Mouse (Mus musculus) yolk sac, embryonic 10.5 days (tissue): ENCODE data around the gene Cep112.

Experiments used
- DNase-seq: peaks from one replicate; pipeline ENCODE4 v3.0.0-alpha.2; 2017; ENCODE audit warnings: low spot score

Cep112 gene

DNA sequence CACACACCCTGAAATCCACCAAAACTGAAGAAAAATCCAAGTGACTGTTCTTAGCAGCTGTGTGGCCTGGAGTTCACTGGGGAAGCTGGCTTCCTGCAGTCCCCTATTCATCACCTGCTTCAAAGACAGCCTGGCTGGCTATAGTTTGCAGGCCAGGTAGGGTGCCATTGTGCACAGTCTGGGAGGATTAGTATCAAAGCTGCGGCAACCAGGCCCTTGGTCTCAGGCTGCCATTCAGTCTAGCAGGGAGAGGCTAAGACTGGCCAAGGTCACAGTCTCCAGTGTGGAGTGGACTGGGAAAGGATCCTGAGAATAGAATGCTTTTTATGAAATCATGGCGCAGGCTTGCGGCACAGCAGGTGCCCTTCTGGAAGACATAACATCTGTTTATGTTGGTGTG is 180.3 kb downstream of the Cep112 start:
- no peak for DNase-seq

- DNase-seq: no peak
Measured at GRCm38 (mm10) chr11:108606036-108606435, 181.0 kb downstream of the Cep112 start.

- DNase-seq: no peak
Measured at GRCm38 (mm10) chr11:108606836-108607235, 181.8 kb downstream of the Cep112 start.

- no peak for DNase-seq
Measured at GRCm38 (mm10) chr11:108620628-108621433, 195.8 kb downstream of the Cep112 start.

DNA sequence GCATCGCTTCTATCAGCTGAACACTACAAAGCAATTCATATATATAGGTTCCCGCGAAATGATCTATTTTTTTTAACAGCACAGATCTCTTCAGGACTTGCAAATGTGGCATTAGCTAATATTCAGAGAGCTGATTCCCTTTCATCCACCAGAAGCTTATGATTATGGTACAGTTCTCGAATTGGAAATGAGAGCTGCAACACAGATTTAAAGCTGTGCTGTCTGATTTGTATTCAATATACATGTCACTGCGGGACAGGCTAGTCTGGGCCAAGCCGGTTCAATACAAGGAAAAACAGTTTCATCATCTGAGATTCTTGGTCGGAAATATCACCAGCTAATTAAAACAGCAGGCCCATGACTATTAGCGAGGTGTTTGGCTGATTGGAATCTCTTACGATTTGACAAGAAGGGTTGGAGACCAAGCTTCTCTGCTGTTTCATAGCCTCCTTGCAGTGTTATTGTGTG is 196.5 kb downstream of the Cep112 start:
- no peak for DNase-seq

DNA sequence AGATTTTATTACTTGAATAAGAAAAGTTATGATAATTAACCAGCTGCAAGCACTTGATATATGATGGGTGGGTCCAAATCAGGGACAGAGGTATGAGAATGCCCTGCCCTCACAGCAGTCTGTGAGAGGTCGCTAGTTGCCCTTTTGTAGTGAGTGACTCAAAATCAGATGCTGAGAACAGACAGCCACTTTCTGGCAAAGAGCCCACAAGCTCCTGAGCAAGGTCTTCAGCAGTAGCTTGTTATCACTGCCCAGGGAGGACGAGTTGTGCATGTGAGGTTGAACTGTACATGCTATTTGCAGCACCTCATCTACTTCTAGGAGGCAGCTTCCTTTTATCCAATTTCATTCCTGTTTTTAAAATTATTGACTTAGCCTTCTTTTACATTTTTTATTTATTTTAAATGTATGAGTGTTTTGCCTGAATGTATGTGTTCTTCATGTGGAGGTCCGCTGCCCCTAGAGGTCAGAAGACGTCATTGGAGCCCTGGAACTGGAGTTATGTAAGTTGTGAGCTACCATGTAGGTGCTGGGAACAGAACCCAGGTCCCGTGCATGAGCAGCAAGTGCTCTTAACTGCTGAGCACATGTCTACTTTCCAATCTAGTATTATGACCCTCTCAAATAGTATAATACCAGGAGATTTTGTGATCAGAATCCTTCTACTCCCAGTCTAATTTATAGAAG is 200.7 kb downstream of the Cep112 start:
- no peak for DNase-seq

DNA sequence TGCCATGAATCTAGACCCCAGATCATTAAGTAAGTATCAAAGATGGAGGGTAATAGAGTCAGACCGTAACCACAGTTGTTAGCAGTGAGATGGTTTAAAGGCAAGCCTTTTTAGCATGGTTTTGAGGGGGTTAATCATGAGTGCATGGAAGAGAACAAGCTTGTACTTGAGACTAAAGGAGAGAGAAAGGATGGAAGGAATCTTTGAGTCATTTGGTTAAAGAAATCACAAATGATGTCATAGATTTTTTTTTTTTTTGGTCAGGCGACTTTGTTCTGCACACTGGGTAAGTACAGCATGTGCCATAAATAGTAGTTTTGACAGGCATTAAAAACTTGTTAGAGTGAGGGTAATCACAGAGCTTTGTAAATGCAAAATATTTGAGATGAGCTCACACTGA is 212.8 kb downstream of the Cep112 start:
- DNase-seq: no peak

DNA sequence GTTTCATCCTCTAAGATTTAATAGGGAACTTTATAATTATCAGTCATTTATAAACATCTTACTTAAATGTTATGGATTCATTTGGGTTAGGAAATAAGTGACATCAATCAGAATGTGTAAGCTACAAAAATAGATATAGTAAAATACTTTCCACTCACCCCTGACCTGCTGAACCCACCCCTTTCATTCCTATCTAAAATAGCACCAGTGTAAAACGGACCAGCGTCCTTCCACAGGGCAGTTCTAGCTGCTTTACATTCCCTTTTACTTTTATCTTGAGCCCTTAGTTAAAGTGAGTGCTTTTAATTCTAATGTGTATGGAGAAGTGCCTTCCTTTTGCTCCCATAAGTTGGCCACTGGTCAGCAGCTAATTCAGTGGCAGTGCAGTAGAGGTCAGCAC is 230.6 kb downstream of the Cep112 start:
- no peak for DNase-seq

GRCm38 (mm10) chr11:108682014-108682413 is 257.0 kb downstream of the Cep112 start:
- no peak for DNase-seq

GRCm38 (mm10) chr11:108696563-108696962 is 271.6 kb downstream of the Cep112 start:
- DNase-seq: no peak

- DNase-seq: no peak
Measured at GRCm38 (mm10) chr11:108752301-108752700, 327.3 kb downstream of the Cep112 start.

- no peak for DNase-seq
Measured at GRCm38 (mm10) chr11:108752765-108753164, 327.8 kb downstream of the Cep112 start.

DNA sequence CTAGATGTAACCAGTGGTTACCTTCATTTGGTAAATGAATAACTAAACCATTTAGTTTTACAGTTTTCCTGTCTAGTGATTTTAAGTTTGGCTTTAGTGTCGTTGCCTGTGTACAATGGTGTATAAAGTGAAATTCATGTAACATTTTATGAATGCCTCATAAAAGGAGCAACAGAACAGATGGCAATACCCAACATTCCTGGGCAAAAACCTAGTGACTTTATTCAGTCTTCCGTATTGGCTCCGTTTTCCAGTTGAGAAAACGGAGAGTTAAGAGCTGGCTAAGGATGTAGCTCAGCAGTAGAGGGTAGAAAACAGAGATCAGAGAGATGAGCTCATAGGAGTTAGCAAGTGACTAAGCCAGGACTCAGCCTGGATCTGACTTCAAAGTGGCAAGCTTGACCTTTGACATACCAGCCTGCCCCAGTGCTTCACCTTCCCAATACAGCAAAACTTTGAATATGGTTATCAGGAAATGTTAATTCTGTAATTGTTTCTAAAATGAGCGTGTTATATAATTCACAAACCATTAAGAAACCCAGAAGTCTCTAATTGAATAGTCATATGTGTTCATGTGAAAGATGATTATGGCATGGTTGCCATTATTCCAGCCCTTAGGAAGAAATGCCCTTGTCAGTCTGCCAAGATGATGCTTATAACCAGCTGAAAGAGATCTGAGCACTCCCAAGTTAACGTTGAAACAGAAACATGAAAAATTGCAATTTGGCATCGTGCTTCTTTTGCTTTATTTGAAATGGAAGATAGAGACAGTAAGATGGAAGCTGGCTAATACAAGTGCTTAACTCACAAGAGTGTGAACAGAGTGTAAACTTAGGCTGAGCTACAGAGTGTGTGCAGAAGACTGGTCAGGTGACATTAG is 328.6 kb downstream of the Cep112 start:
- no peak for DNase-seq

DNA sequence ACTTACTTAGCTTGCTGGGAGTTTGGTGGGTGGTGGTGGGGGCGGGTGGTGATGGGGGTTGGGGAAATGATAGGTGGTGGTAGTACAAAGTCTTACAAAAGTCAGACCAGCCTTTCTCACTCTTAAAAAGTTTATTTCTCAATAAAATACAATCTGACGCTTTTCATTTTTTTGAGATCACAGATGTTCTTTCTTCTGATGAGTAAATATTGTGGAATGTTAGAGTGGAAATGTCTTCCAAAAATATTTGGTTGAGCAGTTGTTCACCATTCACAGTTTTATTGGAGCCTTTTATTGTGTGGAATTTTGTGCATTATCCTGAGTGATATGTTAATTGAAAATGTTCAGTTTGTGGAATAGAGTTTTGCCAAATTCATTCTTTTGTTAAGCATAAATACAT is 332.2 kb downstream of the Cep112 start:
- no peak for DNase-seq

DNA sequence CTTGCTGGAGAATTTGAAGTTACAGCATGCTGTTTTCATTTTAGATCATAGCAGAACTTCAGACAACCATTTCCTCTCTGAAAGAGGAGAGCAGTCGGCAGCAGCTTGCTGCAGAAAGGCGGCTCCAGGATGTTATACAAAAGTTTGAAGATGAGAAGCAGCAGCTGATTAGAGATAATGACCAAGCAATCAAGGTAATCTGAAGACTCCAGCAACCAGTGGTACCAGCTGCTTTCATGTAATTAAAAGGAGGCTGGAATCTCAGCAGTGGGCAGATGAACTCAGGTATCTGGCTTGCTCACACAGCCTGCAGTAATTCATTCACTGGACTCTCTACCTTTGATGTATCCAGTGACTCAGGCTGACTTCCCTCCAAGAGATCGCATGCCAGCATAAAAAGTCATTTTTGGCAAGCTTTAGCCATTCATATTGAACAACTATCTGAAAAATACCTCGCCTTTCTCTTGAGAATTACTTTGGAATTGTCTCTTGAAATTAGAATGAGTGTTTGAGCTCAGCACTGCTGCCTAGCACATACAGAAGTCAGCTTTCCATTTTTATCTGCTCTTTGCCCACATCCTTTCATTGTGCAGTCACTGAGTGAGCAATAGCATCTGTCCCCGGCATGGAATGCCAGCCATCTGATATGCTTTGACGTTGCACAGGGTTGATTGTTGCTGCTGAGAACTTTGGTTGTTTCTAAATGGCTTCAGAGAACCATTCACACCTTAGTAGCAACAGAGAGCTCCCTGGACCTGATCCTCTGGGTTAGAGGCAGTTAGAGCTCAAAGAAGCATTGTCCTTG is 332.8 kb downstream of the Cep112 start:
- no peak for DNase-seq

DNA sequence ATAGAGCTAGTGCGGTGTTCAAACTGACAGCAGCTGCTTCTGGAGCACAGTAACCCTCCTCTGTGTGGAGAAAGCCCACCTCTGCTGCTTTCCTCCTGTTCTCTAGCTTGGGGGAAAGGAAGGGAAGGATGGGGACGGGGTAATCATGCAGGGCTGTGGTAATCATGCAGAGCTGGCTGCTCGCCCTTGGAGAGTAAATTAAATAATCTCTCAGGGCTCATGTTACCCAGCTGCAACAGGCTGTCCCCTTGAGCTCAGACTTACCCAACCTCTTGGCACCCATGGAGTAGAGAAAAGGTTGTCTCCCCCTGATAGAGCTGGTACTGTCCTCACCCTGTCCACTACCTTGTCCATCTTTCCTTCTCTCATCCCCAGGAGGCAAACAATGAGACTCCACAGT is 345.1 kb downstream of the Cep112 start:
- no peak for DNase-seq

DNA sequence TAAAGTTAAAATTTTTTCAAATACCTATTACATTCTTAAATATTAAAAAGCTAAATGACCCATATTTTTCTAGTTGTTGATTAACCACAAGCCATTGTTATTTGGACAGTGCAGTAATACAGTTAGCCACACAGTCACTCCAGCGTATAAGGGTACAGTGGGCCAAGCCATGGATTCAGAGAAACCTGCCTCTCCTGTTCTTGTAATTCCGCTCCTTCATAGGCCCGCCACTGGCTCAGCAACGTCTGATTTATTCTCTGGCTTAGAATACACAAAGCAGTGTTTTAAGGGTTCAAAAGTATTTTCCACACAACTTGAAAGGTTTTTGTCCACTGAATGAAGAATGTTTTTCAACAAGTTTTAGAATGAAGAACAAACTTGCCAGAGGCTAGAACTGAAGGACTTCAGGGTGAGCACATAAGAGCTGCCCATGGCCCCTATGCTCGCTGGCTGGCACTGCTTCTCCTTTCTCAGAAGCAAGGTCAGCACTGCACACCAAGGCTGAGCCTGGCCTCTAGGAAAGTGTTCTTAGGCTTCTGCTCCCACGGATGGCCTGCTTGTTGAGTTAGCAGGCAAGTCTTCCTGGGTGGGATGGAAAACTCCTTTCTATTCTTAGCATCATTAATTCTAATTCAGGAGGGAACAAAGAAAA is 349.2 kb downstream of the Cep112 start:
- DNase-seq: no peak

DNA sequence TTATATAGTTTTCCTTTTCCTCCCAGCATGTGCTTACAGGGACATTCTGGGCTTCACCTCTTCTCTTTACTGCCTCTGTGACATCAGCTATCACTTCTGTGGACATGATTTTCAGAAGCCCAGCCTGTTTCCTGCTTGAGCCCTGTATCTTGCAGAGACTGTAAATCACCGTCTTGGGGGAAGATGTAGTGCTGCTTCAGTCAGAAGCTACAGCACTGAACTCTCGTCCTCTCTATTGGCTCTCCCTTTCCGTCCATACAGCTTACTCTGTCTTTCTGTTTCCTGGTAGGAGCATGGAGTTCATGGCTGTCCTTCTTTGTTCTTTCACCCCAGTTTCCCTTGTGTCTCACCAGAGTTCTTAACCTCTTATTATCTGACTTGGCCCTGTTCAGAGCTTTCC is 352.2 kb downstream of the Cep112 start:
- DNase-seq: no peak

GRCm38 (mm10) chr11:108780271-108781250 is 355.6 kb downstream of the Cep112 start:
- DNase-seq: peak; percentile 51

- DNase-seq: no peak
Measured at GRCm38 (mm10) chr11:108798398-108798797, 373.4 kb downstream of the Cep112 start.
